Comparison of ENCODE assay signal across 15 mouse cellular contexts in genomic region chr5:141856447-141856846, GRCm38 (mm10).
"Had no signal": no experiment of that assay in that cellular context is flagged by ENCODE, and none has a peak within 500 bp of the region (broad histone marks: within the 10 kb centered on the region; RNA-seq: fewer than 3 reads in every experiment).

No protein-coding gene starts in this region.

- H3K36me3 ChIP-seq: intestine, embryonic 15.5 days; liver, embryonic 13.5 days; midbrain, embryonic 12.5 days; midbrain, embryonic 15.5 days; neural tube, embryonic 12.5 days; neural tube, embryonic 15.5 days had no signal

- H3K27me3 ChIP-seq: intestine, embryonic 15.5 days; liver, embryonic 13.5 days; midbrain, embryonic 12.5 days; midbrain, embryonic 15.5 days; neural tube, embryonic 12.5 days; neural tube, embryonic 15.5 days had no signal

- H3K9me3 ChIP-seq: intestine, embryonic 15.5 days; liver, embryonic 13.5 days; midbrain, embryonic 12.5 days; midbrain, embryonic 15.5 days; neural tube, embryonic 12.5 days; neural tube, embryonic 15.5 days had no signal

- H3K9ac ChIP-seq: intestine, embryonic 15.5 days; liver, embryonic 13.5 days; midbrain, embryonic 12.5 days; midbrain, embryonic 15.5 days; neural tube, embryonic 12.5 days; neural tube, embryonic 15.5 days had no signal

- H3K4me2 ChIP-seq: intestine, embryonic 15.5 days; liver, embryonic 13.5 days; midbrain, embryonic 12.5 days; midbrain, embryonic 15.5 days; neural tube, embryonic 12.5 days; neural tube, embryonic 15.5 days had no signal

- H3K4me3 ChIP-seq: intestine, embryonic 15.5 days; left cerebral cortex, adult 2 months; liver, embryonic 13.5 days; midbrain, embryonic 12.5 days; midbrain, embryonic 15.5 days; neural tube, embryonic 12.5 days; neural tube, embryonic 15.5 days had no signal

- ATAC-seq: intestine, embryonic 15.5 days; midbrain, embryonic 15.5 days had no signal

- DNase-seq: kidney, adult 18-20 months; layer of hippocampus, postnatal 36 days; liver, embryonic 13.5 days; lung, adult 2 months; retina, postnatal 1 day; right cerebral cortex, postnatal 25 days; thymus, adult 18-20 months; thymus, postnatal 36 days had no signal

- H3K27ac ChIP-seq: intestine, embryonic 15.5 days; left cerebral cortex, adult 2 months; liver, embryonic 13.5 days; macrophage; midbrain, embryonic 12.5 days; midbrain, embryonic 15.5 days; neural tube, embryonic 12.5 days; neural tube, embryonic 15.5 days had no signal
